Mouse (Mus musculus): ENCODE measurements at regions not wholly inside any gene's neighbourhood (a gene's known extent, or its start where the extent isn't known, plus 50 kb on each side); places are given as distances from the start of the nearest gene placed in this dataset.

DNA sequence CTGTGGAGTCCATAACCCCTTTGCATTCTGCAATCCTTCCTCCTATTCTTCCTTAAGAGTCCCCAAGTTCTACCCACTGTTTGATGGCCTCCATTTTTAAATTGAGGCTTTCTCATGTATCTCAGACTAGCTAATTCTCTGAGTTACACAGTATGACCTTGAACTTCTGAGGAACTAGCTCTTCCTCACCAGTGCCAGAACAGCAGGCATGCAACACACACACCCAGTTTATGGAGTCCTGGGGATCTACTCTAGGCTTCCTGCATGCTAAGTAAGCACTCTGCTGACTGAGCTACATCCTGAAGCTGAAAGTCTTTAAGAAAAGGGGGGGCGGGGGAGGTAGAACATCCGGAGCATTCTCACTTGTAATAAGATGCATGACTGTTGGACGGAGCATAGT is 159.2 kb upstream of the Klf6 start:
- DNase-seq (ENCODE audit: low spot score in 2 of 2), result no peak

DNA sequence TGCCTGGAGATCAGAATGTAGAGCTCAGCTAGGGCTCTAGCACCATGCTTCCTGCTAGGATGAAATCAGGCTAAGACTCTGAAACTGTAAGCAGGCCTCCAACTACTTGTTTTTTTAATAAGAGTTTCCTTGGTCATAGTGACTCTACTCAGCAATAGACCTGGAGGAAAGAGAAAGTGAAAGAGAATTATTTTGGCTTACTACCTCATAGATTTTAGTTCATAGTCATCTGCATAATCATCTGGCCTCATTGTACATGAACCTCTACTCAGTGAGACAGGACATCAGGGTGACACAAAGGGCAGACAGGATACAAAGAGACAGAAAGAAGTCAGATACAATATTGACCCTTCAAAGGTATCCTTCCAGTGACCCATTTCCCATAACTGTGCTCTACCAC is 156.3 kb upstream of the Klf6 start:
- DNase-seq (ENCODE audit: low spot score in 2 of 2), result no peak

GRCm38 (mm10) chr13:5711646-5712045 is 149.6 kb upstream of the Klf6 start:
- DNase-seq (ENCODE audit: low spot score in 2 of 2), result no peak

GRCm38 (mm10) chr13:5713195-5713863 is 148.0 kb upstream of the Klf6 start:
- peak in 1 of 2 experiments; percentile 12 for DNase-seq (ENCODE audit: low spot score in 2 of 2)

DNA sequence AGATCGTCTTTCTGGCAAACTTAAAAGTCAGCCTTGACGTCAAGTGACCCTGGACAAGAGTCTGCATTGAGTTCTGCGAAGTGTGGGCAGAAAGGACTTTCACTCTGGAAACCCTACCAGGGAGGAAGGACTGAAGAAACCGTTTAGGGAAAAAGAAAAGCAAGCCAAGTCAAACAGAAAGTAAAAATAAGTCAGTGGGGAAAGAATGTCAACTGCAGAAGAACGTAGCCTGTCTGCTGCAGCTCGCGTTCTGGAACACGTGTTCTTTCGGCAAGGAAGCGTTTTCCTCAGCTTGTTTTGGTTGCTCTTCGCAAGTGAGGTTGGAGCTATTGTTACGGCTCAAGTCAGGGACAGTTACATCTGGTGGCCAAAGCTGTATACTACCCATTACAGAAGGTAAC is 147.1 kb upstream of the Klf6 start:
- peak in 1 of 2 experiments; percentile 5 for DNase-seq (ENCODE audit: low spot score in 2 of 2)

GRCm38 (mm10) chr13:5714793-5715192 is 146.5 kb upstream of the Klf6 start:
- DNase-seq (ENCODE audit: low spot score in 2 of 2), result no peak

DNA sequence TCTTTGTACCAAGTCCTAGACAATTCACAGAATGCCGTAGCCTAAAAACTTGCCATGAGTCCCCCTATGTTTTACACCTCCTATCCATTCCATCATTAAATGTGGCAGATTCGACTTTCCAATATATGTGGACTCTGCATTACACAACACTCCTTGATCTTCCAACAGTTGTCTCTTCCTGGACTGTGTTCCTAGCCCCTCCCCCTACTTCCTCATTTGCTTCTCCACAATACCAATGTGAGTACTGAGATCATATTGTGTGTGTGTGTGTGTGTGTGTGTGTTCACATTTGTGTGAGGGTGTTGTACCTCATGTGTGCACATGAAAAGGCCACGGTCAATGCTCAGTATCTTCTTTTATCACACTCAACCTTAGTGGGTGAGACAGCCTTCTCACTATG is 144.5 kb upstream of the Klf6 start:
- no peak for DNase-seq (ENCODE audit: low spot score in 2 of 2)

DNA sequence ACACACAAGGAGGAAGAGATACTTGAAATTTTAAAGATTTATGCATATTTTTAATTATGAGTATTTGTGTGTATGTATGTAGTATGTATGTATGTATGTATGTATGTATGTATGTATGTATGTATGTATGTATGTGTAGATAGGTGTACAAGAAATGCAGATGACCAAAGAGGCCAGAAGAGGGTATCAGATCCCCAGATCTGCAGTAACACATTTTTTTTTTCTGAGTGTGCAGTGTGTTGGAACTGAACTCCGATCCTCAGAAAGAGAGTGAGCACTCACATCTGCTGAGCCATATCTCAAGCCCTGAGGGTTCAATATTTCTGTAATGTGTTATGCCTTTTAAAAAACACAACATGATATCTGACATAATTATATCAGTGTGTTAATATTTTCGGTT is 138.0 kb upstream of the Klf6 start:
- DNase-seq (ENCODE audit: low spot score in 2 of 2), result no peak

- DNase-seq (ENCODE audit: low spot score in 2 of 2), result no peak
These were observed 136.9 kb upstream of the Klf6 start for GRCm38 (mm10) chr13:5724364-5724763.

- no peak for DNase-seq (ENCODE audit: low spot score in 2 of 2)
These were observed 135.3 kb upstream of the Klf6 start for GRCm38 (mm10) chr13:5725984-5726383.

DNA sequence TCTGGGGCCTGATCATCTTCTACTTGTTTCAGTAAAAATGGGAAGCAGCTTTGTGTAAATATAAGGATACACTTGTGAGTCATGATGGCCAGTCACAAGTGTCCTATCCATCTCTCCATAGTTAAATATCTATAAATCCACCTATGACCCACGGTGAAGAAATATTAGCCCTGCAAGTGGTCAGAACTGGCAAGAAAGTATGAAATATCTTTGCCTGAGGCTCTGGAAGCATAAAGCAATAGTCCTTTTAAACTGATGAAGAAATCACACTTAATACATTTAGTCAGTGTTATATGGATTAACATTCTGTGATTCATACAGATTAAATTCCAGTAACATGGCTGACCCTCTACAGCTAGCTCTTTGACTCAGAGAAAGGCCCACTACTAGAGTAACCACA is 134.8 kb upstream of the Klf6 start:
- no peak for DNase-seq (ENCODE audit: low spot score in 2 of 2)

DNA sequence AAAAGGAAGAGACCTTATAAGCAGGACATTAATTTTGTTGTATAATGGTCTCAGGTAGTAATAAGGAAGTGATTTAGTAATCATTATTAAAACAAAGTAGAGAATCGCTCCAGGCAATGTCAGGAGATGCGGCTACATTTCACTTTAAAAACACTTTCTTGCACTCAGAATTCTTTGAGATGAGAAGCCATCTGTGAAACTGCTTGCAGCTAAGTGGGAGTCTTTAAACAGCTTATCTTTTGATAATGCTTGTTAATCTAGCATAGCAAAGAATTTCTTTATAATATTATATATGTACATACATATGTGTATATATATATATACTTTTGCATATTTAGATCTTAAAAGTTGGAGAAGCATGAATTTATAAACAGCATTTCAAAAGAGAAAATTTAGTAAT is 133.1 kb upstream of the Klf6 start:
- DNase-seq (ENCODE audit: low spot score in 2 of 2), result no peak

GRCm38 (mm10) chr13:5728808-5729207 is 132.5 kb upstream of the Klf6 start:
- DNase-seq (ENCODE audit: low spot score in 2 of 2), result no peak

- DNase-seq (ENCODE audit: low spot score in 2 of 2), result no peak
These were observed 131.7 kb upstream of the Klf6 start for GRCm38 (mm10) chr13:5729426-5730068.

- DNase-seq (ENCODE audit: low spot score in 2 of 2), result no peak
These were observed 129.1 kb upstream of the Klf6 start for GRCm38 (mm10) chr13:5732206-5732605.

GRCm38 (mm10) chr13:5735027-5735624 is 126.2 kb upstream of the Klf6 start:
- no peak for DNase-seq (ENCODE audit: low spot score in 2 of 2)

DNA sequence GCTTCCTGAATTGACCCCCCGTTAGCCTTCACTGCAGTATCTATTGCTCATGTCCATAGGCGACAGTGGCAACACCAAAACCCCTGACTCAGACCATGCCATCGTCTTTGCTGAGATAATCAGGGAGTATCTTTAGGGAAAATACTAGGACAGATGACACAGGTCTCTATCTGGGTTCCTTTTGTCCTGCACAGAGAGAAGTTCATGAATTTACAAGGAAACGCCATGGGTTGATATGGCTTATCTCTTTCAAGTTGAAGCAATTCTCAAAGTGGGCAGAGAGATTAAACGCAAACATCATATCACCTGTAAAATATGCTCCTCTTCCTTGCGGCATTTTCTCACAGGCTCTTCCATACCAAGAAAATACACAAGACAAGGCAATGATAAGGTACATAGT is 124.8 kb upstream of the Klf6 start:
- no peak for DNase-seq (ENCODE audit: low spot score in 2 of 2)

DNA sequence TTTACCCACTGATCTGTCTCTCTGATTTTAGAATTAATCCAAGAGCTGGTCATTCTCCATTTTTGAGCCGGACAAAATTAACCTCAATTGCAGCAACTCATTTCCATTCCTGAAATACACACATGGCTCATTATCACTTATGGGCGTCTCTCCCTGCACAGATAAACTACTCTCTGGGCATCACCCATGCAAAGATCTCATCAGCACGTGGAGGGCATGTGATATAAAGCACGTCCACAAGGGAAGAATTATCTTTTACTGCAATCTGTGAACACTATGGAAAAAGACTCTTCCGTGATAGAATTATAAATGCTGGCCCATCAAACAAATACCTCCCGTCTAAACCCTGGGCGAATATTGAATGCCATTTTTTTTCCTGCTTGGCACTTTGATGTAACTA is 124.1 kb upstream of the Klf6 start:
- DNase-seq (ENCODE audit: low spot score in 2 of 2), result no peak

GRCm38 (mm10) chr13:5740805-5741204 is 120.5 kb upstream of the Klf6 start:
- DNase-seq (ENCODE audit: low spot score in 2 of 2), result no peak

DNA sequence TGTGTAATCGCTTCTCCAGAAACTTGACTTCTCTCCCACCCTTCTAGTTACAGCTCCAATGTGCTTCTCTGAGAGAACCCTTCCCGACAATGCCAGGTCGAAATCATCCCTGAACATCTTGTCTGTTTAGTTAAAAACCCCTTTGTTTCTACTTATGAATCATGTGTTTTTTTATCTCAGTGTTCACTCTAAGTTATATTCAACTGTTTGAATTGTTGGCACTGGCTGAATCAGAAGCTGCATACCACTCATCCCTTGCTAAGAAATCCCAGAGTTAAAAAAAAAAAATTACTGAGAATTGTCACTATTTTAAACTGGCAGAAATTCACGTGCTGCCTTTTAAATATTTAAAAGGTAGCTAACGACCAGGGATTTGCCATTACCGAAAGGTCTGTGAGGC is 116.3 kb upstream of the Klf6 start:
- no peak for DNase-seq (ENCODE audit: low spot score in 2 of 2)

DNA sequence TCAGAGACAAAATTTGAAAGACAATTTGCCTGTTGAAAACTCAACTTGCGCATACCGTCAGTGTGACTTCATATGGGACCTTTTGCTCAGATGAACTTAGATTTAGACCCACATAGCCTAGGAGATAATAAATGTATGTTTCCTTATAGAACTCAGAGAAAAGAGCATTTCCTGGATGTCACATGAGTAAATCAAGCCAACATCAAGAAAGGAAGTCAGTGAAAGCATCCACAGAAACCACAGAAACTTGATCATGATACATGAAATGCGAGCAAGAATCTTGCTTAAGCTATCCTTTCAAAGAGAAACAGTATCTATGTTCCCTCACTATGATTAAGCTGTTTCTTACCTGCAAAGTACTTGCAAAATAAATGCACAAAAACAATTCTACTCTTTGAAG is 104.1 kb upstream of the Klf6 start:
- DNase-seq (ENCODE audit: low spot score in 2 of 2), result no peak

DNA sequence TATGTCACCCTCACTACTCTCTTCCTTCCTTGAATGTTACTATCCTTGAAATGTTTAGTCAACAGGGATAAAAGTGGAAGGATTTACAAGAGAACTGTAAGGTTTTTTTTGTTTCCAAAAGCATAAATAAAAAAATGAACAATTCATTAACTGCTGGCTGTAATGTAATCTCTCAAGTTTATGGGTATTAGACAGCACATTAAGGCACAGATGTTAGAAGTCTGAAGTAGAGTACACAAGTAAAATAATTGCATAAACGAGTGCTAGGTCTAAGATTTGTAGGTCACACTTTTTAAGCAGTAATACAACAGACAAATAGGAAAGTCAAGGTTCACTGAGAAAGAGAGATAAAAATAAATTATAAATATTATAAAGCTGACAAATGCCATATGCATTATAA is 103.3 kb upstream of the Klf6 start:
- DNase-seq (ENCODE audit: low spot score in 2 of 2), result no peak

DNA sequence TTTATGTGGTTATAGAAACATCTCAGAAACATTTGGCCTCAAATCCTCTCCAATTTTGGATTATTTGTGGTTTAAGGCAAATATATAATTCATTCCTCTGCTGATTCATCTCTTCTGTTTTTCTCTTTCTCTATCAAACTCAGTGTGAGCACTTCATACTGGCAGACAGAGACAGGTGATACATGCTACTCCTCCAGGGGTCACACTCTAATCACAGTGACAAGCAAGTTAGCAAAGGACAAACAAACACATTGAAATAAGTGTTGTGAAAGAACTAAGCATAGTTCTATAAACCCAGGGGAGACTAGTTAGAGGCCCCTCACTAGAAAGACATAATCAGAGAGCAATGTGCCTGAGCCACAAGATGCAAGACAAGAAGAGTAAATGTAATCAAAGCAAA is 101.3 kb upstream of the Klf6 start:
- DNase-seq (ENCODE audit: low spot score in 2 of 2), result no peak
